Mouse (Mus musculus): ENCODE results near the gene Zcchc24. TPM values are rescaled to one million over a fixed set of nuclear protein-coding genes. Genes with fewer than 3 reads are reported as not detected.

Gene Zcchc24
- total and polyA plus RNA-seq, 2 experiments, result 27.3 to 53.0 TPM

GRCm38 (mm10) chr14:25746371-25746770 lies 22.5 kb downstream of the Zcchc24 start:
- TF ChIP-seq CTCF (IDR thresholded peaks at IDR 0.05; ENCODE audit: low read depth, low read length), result no peak
- no peak for TF ChIP-seq POLR2A (IDR thresholded peaks at IDR 0.05; ENCODE audit: extremely low read depth, insufficient read depth, low read length)
- H3K79me2 ChIP-seq (ENCODE audit: control insufficient read depth, insufficient read depth, low read length), result peaks cover 8% of the 10 kb centered on the region; the same call in 1 of the 2 replicates
- peak overlapping the region; percentile 2; the same call in 1 of the 2 replicates for H3K9ac ChIP-seq (ENCODE audit: low read depth, low read length)
- no peaks in the 10 kb centered on the region for H3K27me3 ChIP-seq (ENCODE audit: control insufficient read depth, insufficient read depth, low read length)
- DNase-seq (ENCODE audit: extremely low read depth, low read depth, low spot score), result no peak
- 84% methylated on average over 6 of the region's 6 CpGs for WGBS
- H3K4me1 ChIP-seq (ENCODE audit: control insufficient read depth, insufficient read depth, low read length), result peaks cover 47% of the 10 kb centered on the region
- H3K27ac ChIP-seq (replicated peaks; ENCODE audit: insufficient read depth, low read depth, low read length), result peak overlapping the region; percentile 84
- H3K36me3 ChIP-seq (ENCODE audit: control insufficient read depth, insufficient read depth, low read length), result peaks cover 7% of the 10 kb centered on the region
- no peak overlapping the region for H3K4me3 ChIP-seq (ENCODE audit: insufficient read depth, low read depth, low read length)

- DNase-seq (ENCODE audit: extremely low read depth, low read depth, low spot score), result peak; percentile 93
- WGBS, result 9% methylated on average over 11 of the region's 11 CpGs
- H3K4me1 ChIP-seq (ENCODE audit: control insufficient read depth, insufficient read depth, low read length), result peaks cover 49% of the 10 kb centered on the region
- peak; percentile 59 for TF ChIP-seq CTCF (IDR thresholded peaks at IDR 0.05; ENCODE audit: low read depth, low read length)
- TF ChIP-seq POLR2A (IDR thresholded peaks at IDR 0.05; ENCODE audit: extremely low read depth, insufficient read depth, low read length), result no peak
- H3K9ac ChIP-seq (ENCODE audit: low read depth, low read length), result peak overlapping the region; percentile 22
- peaks cover 6% of the 10 kb centered on the region for H3K36me3 ChIP-seq (ENCODE audit: control insufficient read depth, insufficient read depth, low read length)
- no peak overlapping the region for H3K4me3 ChIP-seq (ENCODE audit: insufficient read depth, low read depth, low read length)
- peaks cover 11% of the 10 kb centered on the region; the same call in 1 of the 2 replicates for H3K79me2 ChIP-seq (ENCODE audit: control insufficient read depth, insufficient read depth, low read length)
- H3K27me3 ChIP-seq (ENCODE audit: control insufficient read depth, insufficient read depth, low read length), result no peaks in the 10 kb centered on the region
- H3K27ac ChIP-seq (replicated peaks; ENCODE audit: insufficient read depth, low read depth, low read length), result peak overlapping the region; percentile 84
Observed at GRCm38 (mm10) chr14:25745365-25746184, 23.3 kb downstream of the Zcchc24 start.

GRCm38 (mm10) chr14:25742943-25743342 lies 25.9 kb downstream of the Zcchc24 start:
- Histone ChIP-seq H3K36me3 (ENCODE audit: control insufficient read depth, insufficient read depth, low read length) (peaks cover 7% of the 10 kb centered on the region), H3K4me3 (ENCODE audit: insufficient read depth, low read depth, low read length) (no peak overlapping the region), H3K9ac (ENCODE audit: low read depth, low read length) (no peak overlapping the region), H3K79me2 (ENCODE audit: control insufficient read depth, insufficient read depth, low read length) (peaks cover 13% of the 10 kb centered on the region; the same call in 1 of the 2 replicates), H3K27me3 (ENCODE audit: control insufficient read depth, insufficient read depth, low read length) (no peaks in the 10 kb centered on the region), H3K4me1 (ENCODE audit: control insufficient read depth, insufficient read depth, low read length) (peaks cover 53% of the 10 kb centered on the region), H3K27ac (replicated peaks; ENCODE audit: insufficient read depth, low read depth, low read length) (peak overlapping the region; percentile 36)
- TF ChIP-seq CTCF (IDR thresholded peaks at IDR 0.05; ENCODE audit: low read depth, low read length) (no peak), POLR2A (IDR thresholded peaks at IDR 0.05; ENCODE audit: extremely low read depth, insufficient read depth, low read length) (no peak)
- peak; percentile 84 for DNase-seq (ENCODE audit: extremely low read depth, low read depth, low spot score)
- 40% methylated on average over 5 of the region's 5 CpGs for WGBS

GRCm38 (mm10) chr14:25741840-25742367 lies 26.9 kb downstream of the Zcchc24 start:
- 65% methylated on average over 5 of the region's 5 CpGs for WGBS
- no peak overlapping the region for H3K9ac ChIP-seq (ENCODE audit: low read depth, low read length)
- H3K4me3 ChIP-seq (ENCODE audit: insufficient read depth, low read depth, low read length), result no peak overlapping the region
- no peak for DNase-seq (ENCODE audit: extremely low read depth, low read depth, low spot score)
- TF ChIP-seq POLR2A (IDR thresholded peaks at IDR 0.05; ENCODE audit: extremely low read depth, insufficient read depth, low read length) (no peak), CTCF (IDR thresholded peaks at IDR 0.05; ENCODE audit: low read depth, low read length) (no peak)
- no peaks in the 10 kb centered on the region for H3K27me3 ChIP-seq (ENCODE audit: control insufficient read depth, insufficient read depth, low read length)
- H3K79me2 ChIP-seq (ENCODE audit: control insufficient read depth, insufficient read depth, low read length), result peaks cover 13% of the 10 kb centered on the region; the same call in 1 of the 2 replicates
- H3K36me3 ChIP-seq (ENCODE audit: control insufficient read depth, insufficient read depth, low read length), result peaks cover 7% of the 10 kb centered on the region
- peaks cover 45% of the 10 kb centered on the region for H3K4me1 ChIP-seq (ENCODE audit: control insufficient read depth, insufficient read depth, low read length)
- no peak overlapping the region for H3K27ac ChIP-seq (replicated peaks; ENCODE audit: insufficient read depth, low read depth, low read length)

- peak; percentile 93 for DNase-seq (ENCODE audit: extremely low read depth, low read depth, low spot score)
- TF ChIP-seq POLR2A (IDR thresholded peaks at IDR 0.05; ENCODE audit: extremely low read depth, insufficient read depth, low read length) (no peak), CTCF (IDR thresholded peaks at IDR 0.05; ENCODE audit: low read depth, low read length) (no peak)
Observed at GRCm38 (mm10) chr14:25741211-25741610, 27.6 kb downstream of the Zcchc24 start.

More at GRCm38 (mm10) chr14:25741211-25741610, 27.6 kb downstream of the Zcchc24 start:
- Histone ChIP-seq H3K36me3 (ENCODE audit: control insufficient read depth, insufficient read depth, low read length) (peaks cover 7% of the 10 kb centered on the region), H3K4me3 (ENCODE audit: insufficient read depth, low read depth, low read length) (no peak overlapping the region), H3K79me2 (ENCODE audit: control insufficient read depth, insufficient read depth, low read length) (peaks cover 8% of the 10 kb centered on the region; the same call in 1 of the 2 replicates), H3K27ac (replicated peaks; ENCODE audit: insufficient read depth, low read depth, low read length) (no peak overlapping the region), H3K9ac (ENCODE audit: low read depth, low read length) (no peak overlapping the region), H3K27me3 (ENCODE audit: control insufficient read depth, insufficient read depth, low read length) (no peaks in the 10 kb centered on the region), H3K4me1 (ENCODE audit: control insufficient read depth, insufficient read depth, low read length) (peaks cover 43% of the 10 kb centered on the region)
- 22% methylated on average over 3 of the region's 3 CpGs for WGBS
